Mouse (Mus musculus): ENCODE measurements around the gene C1ql1. TPM values are rescaled to one million over a fixed set of nuclear protein-coding genes. Genes with fewer than 3 reads are reported as not detected.
"Not testable (repeated sequence)": the region's sequence is repeated elsewhere in the genome, so short reads cannot be mapped to it uniquely, and the experiment has no call there.

Gene C1ql1
- not detected for total RNA-seq (2022)

DNA sequence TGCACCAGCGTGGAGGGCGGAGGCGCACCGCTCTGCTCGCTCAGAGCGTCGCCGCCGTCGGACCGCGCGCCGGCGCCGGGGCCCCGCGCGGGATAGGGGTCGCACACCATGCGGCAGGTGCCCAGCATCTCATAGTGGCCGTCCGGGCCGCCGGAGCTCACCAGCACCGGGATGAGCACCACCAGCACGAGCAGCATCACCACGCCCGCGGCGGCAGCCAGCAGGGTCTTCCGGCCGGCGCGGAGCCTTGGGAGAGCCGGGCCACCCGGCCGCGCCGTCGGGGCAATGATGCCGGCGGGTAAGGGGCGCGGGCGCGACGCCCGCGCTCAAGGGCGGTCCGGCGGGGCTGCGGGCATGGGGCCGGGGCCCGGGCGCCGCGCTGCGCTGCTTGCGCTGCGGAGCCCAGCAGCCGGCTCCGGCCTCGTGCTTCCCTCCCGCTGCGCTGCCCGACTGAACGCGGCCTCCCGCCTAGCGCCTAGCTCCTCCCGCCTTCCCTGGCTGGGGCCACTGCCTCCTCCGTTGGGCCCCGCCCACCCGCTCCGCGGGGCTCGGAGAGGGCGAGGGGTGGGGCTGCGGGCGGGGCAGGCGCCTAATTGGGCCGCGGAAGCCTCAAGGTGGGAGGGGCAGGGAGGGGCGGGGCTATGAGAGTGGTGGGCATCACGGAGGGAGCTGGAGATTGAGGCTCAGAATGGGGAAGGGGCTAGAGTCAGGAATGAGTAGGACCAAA lies at the start of gene C1ql1:
TSS of gene C1ql1 (minus strand) at position 424 of the 727 bp plus-strand sequence.
- peak; percentile 52 for DNase-seq (ENCODE audit: low spot score)

DNA sequence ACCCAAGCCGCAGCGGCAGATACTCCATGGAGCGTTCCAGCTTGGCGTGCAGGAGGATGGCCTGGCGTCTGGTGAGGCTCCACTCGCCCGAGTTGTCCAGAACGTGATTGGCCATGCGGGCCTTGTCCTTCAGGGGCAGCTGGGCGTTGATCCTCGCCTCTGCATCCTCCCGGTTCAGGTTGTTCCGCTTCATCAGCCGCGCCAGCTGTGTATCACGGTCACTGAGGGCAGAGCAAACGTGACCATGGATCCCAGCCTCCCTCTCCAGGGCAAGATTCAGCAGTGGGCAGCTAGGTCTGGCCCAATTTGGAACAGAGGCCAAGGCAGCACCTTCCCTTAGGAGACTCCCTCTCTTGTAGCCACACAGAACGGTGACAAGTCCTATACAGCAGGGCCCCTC lies 48.5 kb upstream of the C1ql1 start:
- DNase-seq (ENCODE audit: low spot score) = no peak

DNA sequence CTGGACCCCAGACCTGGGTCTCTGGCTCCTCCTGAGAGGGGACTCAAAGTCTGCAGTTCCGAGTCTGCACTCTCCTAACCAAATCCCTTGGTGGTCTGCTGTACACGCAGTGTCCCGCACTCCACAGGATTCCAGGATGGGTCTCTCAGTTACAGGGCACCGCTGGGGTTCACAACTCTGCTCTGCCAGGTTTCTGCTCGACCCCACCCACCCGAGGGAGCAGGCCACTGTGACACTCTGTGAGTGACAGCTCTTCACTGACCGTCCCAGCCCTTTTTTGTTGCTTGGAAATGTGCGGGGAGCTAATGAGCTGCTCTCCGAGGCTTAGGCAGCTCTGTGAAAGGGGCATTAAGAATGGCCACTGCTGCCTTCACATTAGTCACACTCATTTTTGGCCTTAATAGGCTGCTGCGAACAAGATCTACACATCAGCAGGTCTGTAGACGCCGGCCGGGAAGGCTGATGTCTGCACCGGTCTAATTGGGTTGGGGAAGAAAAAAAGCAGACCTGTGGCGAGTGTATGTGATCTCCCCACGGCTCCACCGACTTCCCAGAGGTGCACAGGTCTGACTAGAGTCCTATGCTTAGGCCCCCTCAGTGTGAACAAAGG lies 47.0 kb upstream of the C1ql1 start:
- DNase-seq (ENCODE audit: low spot score) = no peak

DNA sequence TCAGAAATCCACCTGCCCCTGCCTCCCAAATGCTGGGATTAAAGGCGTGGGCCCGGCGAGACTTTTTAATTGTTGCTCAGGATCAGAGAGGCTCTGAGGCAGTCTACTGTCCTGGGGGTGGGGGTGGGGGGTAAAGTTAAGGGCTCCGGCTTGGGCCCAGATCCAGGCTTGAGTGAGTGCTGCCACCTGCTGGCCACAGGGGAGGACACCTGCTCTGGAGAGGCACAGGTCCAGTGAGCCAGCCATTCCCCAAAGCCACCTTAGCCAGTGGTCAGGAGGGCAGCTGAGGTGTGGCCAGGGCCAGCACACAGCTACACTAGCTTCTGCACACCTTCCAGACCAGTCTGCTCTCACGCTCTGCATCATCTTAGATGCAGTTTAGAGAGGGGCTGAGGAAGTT lies 46.5 kb upstream of the C1ql1 start:
- DNase-seq (ENCODE audit: low spot score) = peak; percentile 60

DNA sequence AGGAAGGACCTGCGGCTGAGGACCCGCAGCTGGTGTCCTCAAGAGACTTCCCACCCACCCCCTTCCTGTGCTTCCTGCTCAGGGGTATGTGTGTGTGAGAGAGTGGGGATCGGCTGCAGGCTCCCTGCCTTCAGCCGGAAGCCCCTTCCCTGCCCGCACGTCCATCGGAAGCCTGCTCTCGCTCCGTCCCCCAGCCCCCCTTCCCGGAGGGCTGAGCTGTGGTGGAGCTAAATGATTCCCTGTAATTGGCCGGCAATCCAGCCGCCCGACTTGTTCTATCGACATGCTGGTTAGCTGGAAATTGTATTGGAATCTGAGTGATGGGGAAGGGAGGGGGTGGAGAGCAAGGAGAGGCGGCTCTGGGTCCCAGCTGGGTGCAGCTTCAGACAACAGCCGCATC lies 45.2 kb upstream of the C1ql1 start:
- no peak for DNase-seq (ENCODE audit: low spot score)

DNA sequence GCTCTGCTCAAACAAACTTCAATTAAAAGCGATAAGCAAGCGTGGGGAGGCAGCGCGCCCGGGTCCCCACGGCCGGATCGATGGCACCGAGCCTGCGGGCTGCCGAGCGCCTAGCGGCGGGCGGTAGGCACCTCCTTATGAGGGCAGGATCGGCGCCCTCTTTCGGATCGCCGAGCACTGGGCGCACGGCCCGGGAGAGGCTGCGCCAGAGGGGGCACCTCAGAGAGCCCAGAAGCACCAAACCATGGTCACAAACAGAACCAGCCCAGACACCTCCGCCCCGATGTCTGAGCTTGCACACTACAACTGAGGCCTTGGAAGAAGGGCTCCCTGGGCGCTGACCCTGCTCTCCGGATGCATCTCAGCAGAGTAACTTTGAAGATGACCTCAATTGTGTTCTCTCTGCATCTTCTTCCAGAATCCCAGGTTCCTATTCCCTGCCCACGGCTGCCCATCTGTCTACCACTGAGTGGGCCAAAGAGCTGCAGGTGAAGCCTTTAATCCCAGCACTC lies 43.7 kb upstream of the C1ql1 start:
- DNase-seq (ENCODE audit: low spot score) = no peak

DNA sequence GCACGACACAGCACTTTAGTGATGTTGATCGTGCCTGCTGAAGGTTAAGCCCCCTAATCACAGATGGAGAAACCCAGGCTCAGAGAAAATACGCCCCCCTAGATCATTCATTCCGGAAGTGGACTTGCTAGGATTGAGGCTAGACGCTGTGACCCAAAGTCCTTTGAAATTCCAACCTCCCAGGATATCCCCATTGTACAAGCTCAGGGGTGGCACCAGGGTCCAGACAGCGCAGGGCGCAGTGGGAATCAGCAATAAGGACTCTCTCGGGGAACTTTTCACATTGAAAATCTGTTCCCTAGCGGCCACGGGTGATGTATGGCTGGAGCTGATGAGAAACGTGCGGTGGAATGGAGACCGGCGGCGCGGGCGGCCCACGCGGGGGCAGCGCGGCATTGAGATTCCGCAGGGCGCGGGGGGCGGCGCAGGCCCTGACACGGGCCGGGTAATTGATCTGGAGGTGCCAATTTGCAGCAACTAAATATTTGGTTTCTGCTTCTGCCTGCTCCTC lies 43.2 kb upstream of the C1ql1 start:
- no peak for DNase-seq (ENCODE audit: low spot score)

DNA sequence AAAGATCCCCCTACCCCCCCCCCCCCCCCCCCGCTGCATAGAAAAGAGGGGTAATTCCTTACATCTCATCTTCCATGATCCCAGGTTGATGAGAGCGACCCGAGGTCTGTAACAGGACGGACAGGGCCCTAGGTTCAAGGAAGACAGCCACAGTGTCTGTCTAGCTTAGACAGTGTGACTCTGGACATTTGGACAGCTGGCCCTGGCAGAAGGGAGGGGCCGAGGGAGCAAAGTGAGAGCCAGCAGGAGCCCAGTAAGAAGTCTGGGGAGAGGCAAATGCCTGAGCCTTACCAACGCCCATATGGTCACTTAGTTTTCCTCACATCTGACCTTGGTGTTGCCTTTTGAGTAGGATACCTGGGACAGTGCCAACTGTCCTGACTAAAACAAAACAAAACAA lies 38.7 kb upstream of the C1ql1 start:
- no peak for DNase-seq (ENCODE audit: low spot score)

DNA sequence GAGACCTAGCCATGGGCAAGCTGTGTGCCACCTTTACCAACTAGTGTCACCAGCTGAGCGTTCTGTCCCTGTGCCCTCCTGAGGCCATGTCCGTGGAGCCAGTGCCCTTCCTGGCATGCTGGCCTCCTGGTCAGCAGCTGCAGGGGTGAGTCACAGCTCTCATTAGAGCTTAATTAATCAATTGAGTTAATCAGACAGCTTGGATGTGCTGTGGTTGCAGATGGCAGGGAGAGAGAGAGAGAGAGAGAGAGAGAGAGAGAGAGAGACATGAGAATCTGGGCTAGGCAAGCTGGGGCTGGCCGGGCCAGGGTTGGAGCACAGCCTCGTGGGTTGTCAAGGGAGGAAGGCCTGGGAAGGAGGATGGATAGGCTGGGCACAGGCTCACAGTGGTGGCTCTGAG lies 38.1 kb upstream of the C1ql1 start:
- no peak for DNase-seq (ENCODE audit: low spot score)

DNA sequence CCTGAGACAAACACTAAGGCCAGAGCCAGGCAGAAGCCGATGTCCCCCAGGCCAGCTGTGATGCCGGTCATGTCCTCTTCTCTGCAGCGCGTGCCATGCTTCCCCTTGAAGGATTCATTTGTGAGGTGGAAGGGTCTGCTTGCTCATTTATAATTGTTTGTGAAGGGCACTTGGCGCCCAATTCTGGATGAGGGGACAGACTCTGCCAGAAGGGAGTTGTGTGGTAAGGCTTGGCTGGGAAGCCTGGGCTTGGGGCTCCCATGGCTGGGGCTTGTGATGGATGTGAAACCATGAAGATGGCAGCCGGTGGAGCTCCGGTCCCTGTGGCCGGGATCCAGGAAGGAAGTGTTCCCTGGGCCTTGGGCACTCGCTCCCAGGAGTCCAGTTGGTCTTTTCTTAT lies 37.6 kb upstream of the C1ql1 start:
- no peak for DNase-seq (ENCODE audit: low spot score)

DNA sequence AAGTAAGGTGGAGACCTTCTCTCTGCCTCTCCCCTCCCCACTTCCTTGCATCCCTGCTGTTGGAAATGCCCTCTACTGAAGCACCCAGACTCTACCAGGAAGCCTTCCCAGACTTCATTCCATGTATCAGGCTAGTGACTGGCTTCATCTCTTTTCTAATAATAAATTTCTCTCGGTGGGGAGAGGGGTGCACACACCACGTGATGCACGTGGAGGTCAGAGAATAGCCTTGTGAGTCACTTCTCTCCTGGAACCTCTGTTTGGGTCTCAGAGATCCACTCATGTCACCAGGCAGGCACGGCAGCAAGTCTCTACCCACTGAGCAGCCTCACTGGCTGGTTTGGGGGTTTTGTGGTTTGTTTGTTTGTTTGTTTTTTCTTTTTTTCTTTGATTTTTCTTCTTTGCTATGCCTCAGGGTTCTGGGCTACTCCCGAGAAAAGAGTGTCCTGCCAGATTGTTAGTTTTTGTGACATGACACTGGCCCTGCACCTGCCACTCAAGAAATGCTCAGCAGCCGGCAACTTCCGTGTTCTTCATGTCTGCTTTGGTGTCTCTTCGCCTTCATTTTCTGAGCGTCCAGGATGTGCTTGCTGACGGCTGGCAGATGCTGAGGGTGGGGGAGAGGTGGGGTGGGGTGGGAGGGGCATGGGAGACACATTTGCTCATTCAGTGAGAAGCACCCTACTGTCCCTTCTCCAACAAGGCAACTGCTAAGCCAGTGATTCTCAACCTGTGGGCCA lies 34.8 kb upstream of the C1ql1 start:
- DNase-seq (ENCODE audit: low spot score) = no peak

DNA sequence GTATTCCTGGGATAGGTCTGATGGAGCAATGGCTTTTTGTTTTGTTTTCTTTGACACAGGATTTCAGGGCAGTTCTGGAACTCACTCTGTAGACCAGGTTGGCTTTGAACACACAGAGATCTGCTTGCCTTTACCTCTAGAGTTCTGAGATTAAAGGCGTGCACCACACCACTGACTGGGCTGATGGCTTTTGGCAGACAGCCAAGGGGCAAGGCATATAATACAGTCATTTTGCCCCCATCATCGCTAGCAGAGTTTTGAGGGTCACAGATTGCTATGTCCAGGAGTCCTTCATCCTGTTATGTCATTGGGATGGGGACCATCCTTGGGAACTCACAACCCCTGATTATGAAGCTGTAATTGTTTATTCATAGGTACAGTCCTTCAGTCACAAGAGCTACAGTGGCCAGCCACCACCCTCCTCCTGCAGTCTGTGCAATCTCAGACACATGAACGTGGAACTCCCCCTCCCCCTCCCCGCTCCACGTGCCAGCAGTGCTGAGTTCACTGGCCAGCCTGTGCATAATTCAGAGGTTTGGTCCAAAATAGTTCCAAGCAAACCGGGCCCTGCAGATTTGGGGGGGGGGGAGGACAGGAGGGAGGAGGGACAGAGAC lies 31.7 kb upstream of the C1ql1 start:
- DNase-seq (ENCODE audit: low spot score) = no peak

DNA sequence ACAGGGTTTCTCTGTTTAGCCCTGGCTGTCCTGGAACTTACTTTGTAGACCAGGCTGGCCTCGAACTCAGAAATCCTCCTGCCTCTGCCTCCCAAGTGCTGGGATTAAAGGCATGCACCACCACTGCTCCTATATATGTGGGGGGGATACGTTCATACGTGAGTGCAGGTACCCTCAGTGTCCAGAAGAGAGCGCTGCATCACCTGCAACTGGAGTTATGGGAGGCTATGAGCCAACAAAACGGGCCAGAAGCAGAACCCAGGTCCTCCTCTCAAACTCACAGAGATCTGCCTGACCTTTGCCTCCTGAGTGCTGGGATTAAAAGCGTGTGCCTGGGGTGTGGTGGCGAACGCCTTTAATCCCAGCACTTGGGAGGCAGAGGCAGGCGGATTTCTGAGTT lies 29.5 kb upstream of the C1ql1 start:
- DNase-seq (ENCODE audit: low spot score) = not testable (repeated sequence)

DNA sequence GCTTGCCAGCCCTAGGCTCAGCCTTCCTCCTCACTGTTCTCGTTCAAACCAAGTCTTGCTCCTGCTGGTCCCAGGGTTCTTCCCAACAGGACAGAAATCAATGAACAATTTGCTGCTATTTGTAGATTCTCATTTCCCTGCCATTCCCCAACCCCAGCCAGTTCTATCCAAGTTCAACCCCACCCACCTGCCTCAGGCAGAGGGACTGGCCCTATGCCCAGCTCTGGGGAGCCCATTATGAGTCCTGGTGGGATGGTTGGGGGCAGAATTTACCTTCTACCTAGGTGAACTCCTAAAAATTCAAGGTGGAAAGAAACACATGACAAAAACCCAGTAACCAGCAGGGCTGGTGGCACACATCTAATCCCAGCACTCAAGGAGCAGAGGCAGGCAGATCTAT lies 25.8 kb upstream of the C1ql1 start:
- no peak for DNase-seq (ENCODE audit: low spot score)

DNA sequence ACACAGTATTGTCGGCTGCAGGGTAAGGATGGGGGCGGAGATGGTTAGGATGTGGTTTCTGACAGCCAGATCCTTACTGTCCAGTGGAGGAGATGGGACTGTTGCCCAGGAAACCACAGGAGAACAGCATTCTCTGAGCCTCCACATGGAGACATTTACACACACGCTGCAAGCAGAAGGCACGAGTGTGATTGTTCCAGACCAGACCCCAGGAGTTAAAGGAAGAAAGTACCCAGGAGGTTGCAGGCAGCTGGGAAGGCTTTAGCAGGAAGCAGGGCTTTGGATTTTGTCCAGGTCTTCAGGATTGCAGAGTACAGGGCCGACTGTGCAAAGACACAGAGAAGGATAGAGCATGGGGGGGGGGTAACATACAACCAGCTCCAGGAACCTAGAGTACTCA lies 25.1 kb upstream of the C1ql1 start:
- no peak for DNase-seq (ENCODE audit: low spot score)

DNA sequence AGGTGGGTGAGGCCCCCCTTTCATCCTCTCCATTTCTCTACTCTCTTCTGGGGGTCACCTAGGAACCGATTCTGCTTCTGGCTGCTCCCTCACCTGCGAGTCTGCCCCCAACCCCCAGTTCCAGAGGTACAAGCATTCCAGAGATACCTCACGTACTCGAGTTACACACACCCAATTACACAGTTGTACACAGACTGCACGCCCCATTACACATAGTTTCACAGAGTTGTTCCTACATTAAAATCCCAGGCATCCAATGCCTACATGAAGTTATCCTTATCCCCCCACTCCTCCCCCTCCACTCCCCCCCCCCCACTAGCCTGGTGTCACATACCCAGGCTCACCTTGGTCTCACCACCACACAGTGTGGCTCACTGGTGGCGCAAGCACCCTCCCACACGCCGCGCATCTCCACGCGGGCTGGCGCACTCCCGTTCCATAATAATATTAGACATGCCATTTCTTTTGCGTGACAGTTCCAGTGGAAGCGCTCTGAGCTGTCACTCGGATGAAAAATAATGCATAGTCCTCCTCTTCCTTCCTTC lies 18.1 kb upstream of the C1ql1 start:
- DNase-seq (ENCODE audit: low spot score) = no peak

DNA sequence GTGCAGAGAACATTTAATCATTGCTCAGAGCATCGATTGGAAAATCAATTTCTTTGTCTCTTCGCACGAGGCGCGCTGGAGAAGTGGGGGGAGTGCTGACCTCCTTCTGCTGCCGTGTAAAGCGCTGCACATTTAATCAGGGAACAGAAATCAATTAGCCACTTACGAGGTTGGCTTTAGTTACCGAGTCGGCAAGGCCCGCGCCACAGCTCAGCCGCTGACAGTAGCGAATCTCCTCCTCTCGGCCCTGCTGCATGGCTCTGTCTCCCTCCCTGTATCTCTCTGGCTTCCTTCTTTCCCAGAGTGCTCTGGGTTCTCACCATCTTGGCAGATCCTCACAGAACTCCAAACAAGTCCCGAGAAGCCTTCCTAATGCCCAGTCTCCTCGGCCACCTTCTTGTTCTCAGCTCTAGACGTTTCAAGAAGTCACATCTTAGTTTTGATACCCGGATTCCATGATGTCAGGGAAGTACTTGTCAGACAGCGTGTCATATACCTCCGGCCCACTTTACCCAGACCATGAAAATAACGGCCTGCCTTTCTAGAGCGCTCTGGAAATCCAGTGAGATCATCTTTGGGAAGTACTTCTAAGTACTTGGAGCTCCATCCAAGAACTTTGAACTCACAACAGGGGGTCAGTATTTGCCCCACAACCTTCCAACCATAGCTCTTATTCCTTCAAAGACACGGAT lies 17.5 kb upstream of the C1ql1 start:
- no peak for DNase-seq (ENCODE audit: low spot score)

DNA sequence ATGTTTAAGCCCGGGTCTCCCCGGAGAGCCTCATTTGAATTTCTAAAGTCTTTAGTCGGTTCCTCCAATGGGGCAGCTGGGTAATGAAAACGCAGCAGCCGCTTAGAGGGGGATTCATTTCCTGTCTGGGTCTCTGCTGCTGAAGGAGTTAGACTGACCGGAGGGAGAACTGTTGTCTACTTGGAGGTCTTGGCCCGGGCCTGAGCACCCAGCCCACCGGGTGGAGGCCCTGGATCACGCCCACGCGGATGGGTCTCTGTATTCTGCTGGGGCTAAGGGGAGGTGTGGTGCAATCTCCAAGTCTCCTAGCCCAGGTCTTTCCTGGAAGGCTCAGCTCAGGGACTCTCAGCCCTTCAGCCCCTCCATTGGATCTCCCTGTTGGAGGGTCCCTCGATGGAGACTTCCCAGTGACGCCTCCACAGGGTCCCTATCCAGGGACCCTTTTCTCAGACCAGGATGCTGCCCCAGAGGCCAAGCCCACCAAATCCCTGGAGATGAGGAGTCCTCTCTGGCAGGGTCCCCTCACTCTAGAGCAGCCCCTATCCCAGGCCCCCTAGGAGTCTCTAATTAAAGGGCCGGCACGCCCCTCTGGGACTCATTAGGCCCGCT lies 16.9 kb upstream of the C1ql1 start:
- DNase-seq (ENCODE audit: low spot score) = no peak

DNA sequence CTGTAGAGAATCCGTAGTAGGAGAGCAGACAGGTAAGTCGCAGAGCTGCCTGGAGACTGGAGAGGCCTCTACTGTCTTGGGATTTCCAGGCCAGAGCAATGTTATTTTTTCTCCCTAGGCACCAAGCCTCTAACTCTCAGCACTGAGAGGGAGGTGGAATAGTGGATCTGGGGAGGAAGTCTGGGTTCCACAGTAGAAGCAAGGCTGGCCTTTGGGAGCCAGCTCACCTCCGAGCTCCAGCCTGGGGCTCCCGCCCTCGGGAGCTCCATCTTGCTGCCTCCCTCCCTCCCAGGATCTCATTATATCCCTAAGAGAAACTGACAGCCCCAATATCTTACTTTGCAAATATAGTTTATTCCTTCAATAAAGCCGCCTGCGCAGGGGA lies 16.4 kb upstream of the C1ql1 start:
- no peak for DNase-seq (ENCODE audit: low spot score)

DNA sequence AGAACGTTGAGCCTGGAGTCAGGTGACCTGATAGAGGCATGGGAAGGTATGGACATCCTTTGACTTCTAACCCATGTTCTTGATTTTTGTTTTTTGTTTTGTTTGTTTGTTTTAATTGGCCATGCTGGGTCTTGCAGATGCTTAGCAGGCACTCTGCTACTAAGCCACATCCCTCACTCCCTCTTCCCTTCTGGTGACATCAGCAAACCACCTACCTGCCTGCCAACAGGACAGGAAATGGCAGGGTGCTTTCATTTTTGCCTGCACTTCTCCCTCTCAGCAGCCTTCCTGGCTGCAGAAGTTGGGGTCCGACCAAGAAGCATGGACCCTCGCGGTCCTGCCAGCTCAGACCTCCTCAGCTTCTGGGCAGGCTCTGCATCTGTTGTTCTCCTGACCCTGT lies 14.6 kb upstream of the C1ql1 start:
- DNase-seq (ENCODE audit: low spot score) = no peak

DNA sequence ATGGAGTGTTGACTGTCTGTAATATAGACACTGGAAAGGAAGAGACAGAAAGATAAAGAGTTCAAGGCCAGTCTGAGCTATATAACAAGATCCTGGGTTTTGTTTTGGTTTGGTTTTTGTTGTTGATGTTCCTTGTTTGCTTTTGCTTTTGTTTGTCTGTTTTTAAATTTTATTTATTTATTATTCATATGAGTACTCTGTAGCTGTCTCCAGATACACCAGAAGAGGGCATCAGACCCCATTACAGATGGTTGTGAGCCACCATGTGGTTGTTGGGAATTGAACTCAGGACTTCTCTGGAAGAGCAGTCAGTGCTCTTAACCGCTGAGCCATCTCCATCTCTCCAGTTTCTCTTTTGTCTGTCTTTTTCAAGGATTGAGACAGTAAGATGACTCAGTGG lies 12.4 kb upstream of the C1ql1 start:
- no peak for DNase-seq (ENCODE audit: low spot score)

Measured in heart, adult 8-10 months (tissue).